In genomic region chr3:103859851-103860391, GRCm38 (mm10) we compare ENCODE assay signal across 9 mouse cellular contexts. TPM values are rescaled to one million over a fixed set of nuclear protein-coding genes. Genes with fewer than 3 reads are reported as not detected.
DNase-seq lines count a peak whose midpoint lies in the region; ATAC-seq and TF ChIP-seq lines count a peak whose summit lies in the region.
"Had no signal": no experiment of that assay in that cellular context is flagged by ENCODE, and none has a peak within 500 bp of the region (broad histone marks: within the 10 kb centered on the region; RNA-seq: fewer than 3 reads in every experiment).

No protein-coding gene starts in this region.

- no peak overlapping the region for H3K9ac ChIP-seq in kidney, postnatal 0 days (ENCODE audit: low read depth, low read length)
- H3K9ac ChIP-seq in forebrain, embryonic 15.5 days (replicated peaks), result no peak overlapping the region

- H3K4me3 ChIP-seq in kidney, postnatal 0 days (replicated peaks; ENCODE audit: low read depth, low read length), result no peak overlapping the region
- H3K4me3 ChIP-seq in forebrain, embryonic 15.5 days, result no peak overlapping the region
- no peak overlapping the region for H3K4me3 ChIP-seq in midbrain, embryonic 10.5 days

- H3K4me1 ChIP-seq in kidney, postnatal 0 days (replicated peaks; ENCODE audit: insufficient read depth, low read length), result no peaks in the 10 kb centered on the region
- H3K4me1 ChIP-seq in forebrain, embryonic 15.5 days, result 0 out of 2 replicates have a peak, but pooled peaks cover 7% of the 10 kb centered on the region
- H3K4me1 ChIP-seq in midbrain, embryonic 10.5 days, result no peaks in the 10 kb centered on the region

- H3K36me3 ChIP-seq in kidney, postnatal 0 days (ENCODE audit: insufficient read depth, low read length), result no peaks in the 10 kb centered on the region
- H3K36me3 ChIP-seq in forebrain, embryonic 15.5 days, result no peaks in the 10 kb centered on the region
- no peaks in the 10 kb centered on the region for H3K36me3 ChIP-seq in midbrain, embryonic 10.5 days

- no peaks in the 10 kb centered on the region for H3K9me3 ChIP-seq in kidney, postnatal 0 days (replicated peaks; ENCODE audit: low read length)
- no peaks in the 10 kb centered on the region for H3K9me3 ChIP-seq in forebrain, embryonic 15.5 days
- H3K9me3 ChIP-seq in midbrain, embryonic 10.5 days (replicated peaks), result no peaks in the 10 kb centered on the region

- H3K4me2 ChIP-seq in kidney, postnatal 0 days (ENCODE audit: low read length), result no peak overlapping the region
- H3K4me2 ChIP-seq in forebrain, embryonic 15.5 days (replicated peaks), result no peak overlapping the region

- TF ChIP-seq CTCF in kidney, postnatal 0 days (IDR thresholded peaks at IDR 0.05; ENCODE audit: low read depth), result no peak

- peak overlapping the region; percentile 19; the same call in 1 of the 2 replicates for H3K27ac ChIP-seq in kidney, postnatal 0 days
- H3K27ac ChIP-seq in forebrain, embryonic 15.5 days (replicated peaks), result no peak overlapping the region
- H3K27ac ChIP-seq in midbrain, embryonic 10.5 days (replicated peaks), result no peak overlapping the region

- 49% methylated on average over 6 of the region's 6 CpGs for WGBS in kidney, postnatal 0 days
- 55% methylated on average over 6 of the region's 6 CpGs for WGBS in forebrain, embryonic 15.5 days
- 89% methylated on average over 6 of the region's 6 CpGs for WGBS in midbrain, embryonic 10.5 days

- ATAC-seq in kidney, postnatal 0 days (replicated peaks; ENCODE audit: low FRiP score, low read depth), result no peak
- ATAC-seq in megakaryocyte progenitor cell, adult 5-6 weeks (replicated peaks; ENCODE audit: poor library complexity), result peak; percentile 80
- no peak for ATAC-seq in forebrain, embryonic 15.5 days (replicated peaks)

- peak; percentile 15 for DNase-seq in gastrocnemius, postnatal 25 days
- DNase-seq in gastrocnemius, postnatal 4 days (ENCODE audit: low spot score in 2 of 2), result no peak
- DNase-seq in adrenal gland, postnatal 14 days, result peak; percentile 14
- DNase-seq in kidney, postnatal 0 days (ENCODE audit: low spot score), result peak; percentile 32
- DNase-seq in layer of hippocampus, adult 11-12 months (ENCODE audit: low spot score), result no peak
- no peak for DNase-seq in midbrain, embryonic 10.5 days (ENCODE audit: low spot score)

- H3K27me3 ChIP-seq in kidney, postnatal 0 days (ENCODE audit: insufficient read depth, low read length), result no peaks in the 10 kb centered on the region
- H3K27me3 ChIP-seq in forebrain, embryonic 15.5 days, result no peaks in the 10 kb centered on the region
- no peaks in the 10 kb centered on the region for H3K27me3 ChIP-seq in midbrain, embryonic 10.5 days (ENCODE audit: low read depth, poor library complexity, severe bottlenecking)

RNA-seq across cellular contexts. Expression of gene Ptpn22, which starts 0.3 kb away (rescaled TPM):
- total RNA-seq in gastrocnemius, postnatal 25 days (2021), result under 1 TPM; 0.20 to 0.80 TPM
- under 1 TPM; 0.49 to 0.52 TPM for total RNA-seq in gastrocnemius, postnatal 4 days (2021)
- 1.4 and 7.8 TPM in 2 replicates for total RNA-seq in adrenal gland, postnatal 14 days (2021)
- polyA plus RNA-seq in kidney, postnatal 0 days (2015; fragmentation: Nextera tagmentation; extraction: Ambion mirVana), result 0.57 and 0.79 TPM in 2 replicates
- 78.1 and 81.2 TPM in 2 replicates for total RNA-seq in megakaryocyte progenitor cell, adult 5-6 weeks (2015)
- total RNA-seq in megakaryocyte progenitor cell, adult 5-6 weeks (2017), result 45.3 and 57.6 TPM in 2 replicates
- polyA plus RNA-seq in forebrain, embryonic 15.5 days (2015; fragmentation: Nextera tagmentation; extraction: Ambion mirVana), result 0.24 and 0.28 TPM in 2 replicates
- polyA plus RNA-seq in midbrain, embryonic 10.5 days (2016; fragmentation: Nextera tagmentation; extraction: Ambion mirVana), result 0.12 and 0.22 TPM in 2 replicates

RNA-seq across cellular contexts. Expression of gene Bcl2l15, which starts 27.5 kb away (rescaled TPM):
- under 1 TPM; 0.56 to 0.70 TPM for total RNA-seq in gastrocnemius, postnatal 25 days (2021)
- total RNA-seq in gastrocnemius, postnatal 4 days (2021), result under 1 TPM in 1 of 2 experiments, not detected in 1; 0.23 TPM
- total RNA-seq in adrenal gland, postnatal 14 days (2021), result 0.52 and 0.56 TPM in 2 replicates
- 0.08 TPM in 1 of 2 replicates, not detected in the other for polyA plus RNA-seq in kidney, postnatal 0 days (2015; fragmentation: Nextera tagmentation; extraction: Ambion mirVana)
- total RNA-seq in megakaryocyte progenitor cell, adult 5-6 weeks (2015), result 0.51 and 1.9 TPM in 2 replicates
- total RNA-seq in megakaryocyte progenitor cell, adult 5-6 weeks (2017), result 0.20 and 1.9 TPM in 2 replicates
- polyA plus RNA-seq in forebrain, embryonic 15.5 days (2015; fragmentation: Nextera tagmentation; extraction: Ambion mirVana), result 0.11 TPM in 1 of 2 replicates, not detected in the other
- polyA plus RNA-seq in midbrain, embryonic 10.5 days (2016; fragmentation: Nextera tagmentation; extraction: Ambion mirVana), result 0.21 TPM in 1 of 2 replicates, not detected in the other
- total RNA-seq: left cerebral cortex, postnatal 10 days had no signal

RNA-seq across cellular contexts. Expression of gene Gm43064, which starts 50.5 kb away (rescaled TPM):
- under 1 TPM; 0.29 to 0.43 TPM for total RNA-seq in gastrocnemius, postnatal 25 days (2021)
- total RNA-seq in gastrocnemius, postnatal 4 days (2021), result under 1 TPM; 0.20 to 0.21 TPM
- total RNA-seq in adrenal gland, postnatal 14 days (2021), result 0.23 TPM in 1 of 2 replicates, not detected in the other
- polyA plus RNA-seq in kidney, postnatal 0 days (2015; fragmentation: Nextera tagmentation; extraction: Ambion mirVana), result 0.12 and 0.14 TPM in 2 replicates
- 0.64 TPM in 1 of 2 replicates, not detected in the other for total RNA-seq in megakaryocyte progenitor cell, adult 5-6 weeks (2015)
- not detected in 2 replicates for total RNA-seq in megakaryocyte progenitor cell, adult 5-6 weeks (2017)
- polyA plus RNA-seq in forebrain, embryonic 15.5 days (2015; fragmentation: Nextera tagmentation; extraction: Ambion mirVana), result 0.37 TPM in 1 of 2 replicates, not detected in the other
- polyA plus RNA-seq in midbrain, embryonic 10.5 days (2016; fragmentation: Nextera tagmentation; extraction: Ambion mirVana), result 0.22 TPM in 2 replicates
- total RNA-seq: left cerebral cortex, postnatal 10 days had no signal

RNA-seq across cellular contexts. Expression of gene Ap4b1, which starts 50.6 kb away (rescaled TPM):
- total RNA-seq in gastrocnemius, postnatal 25 days (2021), result 10 to 100 TPM in 1 of 2 experiments, 1 to 10 TPM in 1; 7.0 to 11.5 TPM
- total RNA-seq in gastrocnemius, postnatal 4 days (2021), result 10 to 100 TPM; 12.8 to 15.5 TPM
- total RNA-seq in adrenal gland, postnatal 14 days (2021), result 17.2 and 29.1 TPM in 2 replicates
- polyA plus RNA-seq in kidney, postnatal 0 days (2015; fragmentation: Nextera tagmentation; extraction: Ambion mirVana), result 15.9 and 16.3 TPM in 2 replicates
- 17.5 and 18.1 TPM in 2 replicates for total RNA-seq in megakaryocyte progenitor cell, adult 5-6 weeks (2015)
- 17.9 and 20.7 TPM in 2 replicates for total RNA-seq in megakaryocyte progenitor cell, adult 5-6 weeks (2017)
- 21.4 and 23.5 TPM in 2 replicates for polyA plus RNA-seq in forebrain, embryonic 15.5 days (2015; fragmentation: Nextera tagmentation; extraction: Ambion mirVana)
- 21.1 and 23.3 TPM in 2 replicates for polyA plus RNA-seq in midbrain, embryonic 10.5 days (2016; fragmentation: Nextera tagmentation; extraction: Ambion mirVana)

RNA-seq across cellular contexts. Expression of gene Dclre1b, which starts 50.7 kb away (rescaled TPM):
- 1 to 10 TPM; 2.8 to 5.0 TPM for total RNA-seq in gastrocnemius, postnatal 25 days (2021)
- total RNA-seq in gastrocnemius, postnatal 4 days (2021), result 10 to 100 TPM in 1 of 2 experiments, 1 to 10 TPM in 1; 6.7 to 10.6 TPM
- total RNA-seq in adrenal gland, postnatal 14 days (2021), result 16.6 and 21.9 TPM in 2 replicates
- polyA plus RNA-seq in kidney, postnatal 0 days (2015; fragmentation: Nextera tagmentation; extraction: Ambion mirVana), result 23.1 and 27.1 TPM in 2 replicates
- 21.4 and 23.9 TPM in 2 replicates for total RNA-seq in megakaryocyte progenitor cell, adult 5-6 weeks (2015)
- total RNA-seq in megakaryocyte progenitor cell, adult 5-6 weeks (2017), result 15.4 and 18.5 TPM in 2 replicates
- polyA plus RNA-seq in forebrain, embryonic 15.5 days (2015; fragmentation: Nextera tagmentation; extraction: Ambion mirVana), result 24.2 and 26.8 TPM in 2 replicates
- polyA plus RNA-seq in midbrain, embryonic 10.5 days (2016; fragmentation: Nextera tagmentation; extraction: Ambion mirVana), result 34.8 and 40.8 TPM in 2 replicates

Comparison
In these comparisons a context has a peak if more than half of its experiments do, and no peak if none do; other contexts are left out.
1. DNase-seq: peak in gastrocnemius, postnatal 25 days (single experiment), adrenal gland, postnatal 14 days (single experiment) and kidney, postnatal 0 days (single experiment); none in gastrocnemius, postnatal 4 days (0 of 2), layer of hippocampus, adult 11-12 months (single experiment) and midbrain, embryonic 10.5 days (single experiment).